Mouse (Mus musculus): ENCODE results near the gene Cnih4. TPM values are rescaled to one million over a fixed set of nuclear protein-coding genes. Genes with fewer than 3 reads are reported as not detected.

The Cnih4 gene
- polyA plus RNA-seq, 1 experiment from 2014 or later: 82.9 TPM

DNA sequence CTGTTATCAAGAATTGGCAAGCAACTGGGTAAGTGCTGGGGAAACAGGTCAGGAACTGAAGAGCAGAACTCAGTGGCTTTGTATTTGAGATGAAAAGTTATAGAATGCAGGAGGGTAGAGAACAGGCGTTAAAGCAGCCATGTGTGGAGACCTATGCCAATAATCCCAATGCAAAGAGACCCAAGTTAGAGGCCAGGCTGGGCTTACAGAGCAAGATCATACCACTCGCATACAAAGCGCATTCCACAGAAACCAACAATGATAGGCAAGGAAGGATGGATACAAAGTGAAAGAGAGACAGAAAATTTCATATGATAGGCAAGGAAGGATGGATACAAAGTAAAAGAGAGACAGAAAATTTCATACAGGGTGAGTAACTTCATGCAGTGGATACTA, 5.9 kb downstream of the Cnih4 start:
- peak overlapping the region; percentile 97; the same call in 1 of the 2 replicates for H3K4me3 ChIP-seq (replicated peaks)
- no peak overlapping the region for H3K9ac ChIP-seq
- 63% methylated on average over 3 of the region's 3 CpGs for WGBS

DNA sequence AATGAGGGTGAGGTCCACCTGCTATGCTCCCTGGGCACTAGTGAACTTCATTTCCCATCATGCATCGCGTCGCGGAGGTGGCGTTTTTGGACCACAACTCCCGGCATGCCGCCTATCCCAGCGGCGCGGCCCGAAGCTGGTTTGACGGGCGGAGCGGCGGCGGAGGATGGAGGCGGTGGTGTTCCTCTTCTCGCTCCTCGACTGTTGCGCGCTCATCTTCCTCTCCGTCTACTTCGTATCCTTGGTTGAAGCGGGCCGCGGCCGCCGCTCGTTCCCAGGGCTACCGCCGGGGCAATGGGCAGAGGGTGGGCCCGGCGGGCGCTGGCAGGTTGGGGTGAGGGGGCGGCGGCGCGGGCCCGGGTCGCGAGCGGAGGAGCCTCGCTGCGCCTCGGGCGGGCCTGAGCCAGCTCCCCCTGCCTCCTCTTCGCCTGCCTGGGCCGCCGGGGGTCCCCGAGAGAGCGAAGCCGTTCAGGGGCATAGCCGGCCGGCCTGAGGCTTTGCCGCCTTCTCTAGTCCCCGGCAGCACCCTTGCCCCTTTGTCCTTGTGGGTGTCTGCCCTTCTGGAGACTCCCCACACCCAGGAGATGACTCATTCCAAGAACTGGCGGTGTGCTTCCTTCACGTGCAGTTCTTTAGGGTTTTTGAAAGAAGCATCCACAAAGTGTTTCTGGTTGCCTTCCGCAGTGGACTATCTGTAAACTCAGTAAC, 6.5 kb downstream of the Cnih4 start:
- Histone ChIP-seq H3K27me3 (no peaks in the 10 kb centered on the region), H3K36me3 (replicated peaks) (peaks cover 16% of the 10 kb centered on the region), H3K27ac (peak overlapping the region; percentile 92), H3K4me3 (replicated peaks) (peak overlapping the region; percentile 97), H3K9me3 (no peaks in the 10 kb centered on the region), H3K4me1 (peaks cover 28% of the 10 kb centered on the region), H3K4me2 (peak overlapping the region; percentile 63), H3K9ac (peak overlapping the region; percentile 94)
- ATAC-seq (ENCODE audit: low FRiP score): peak; percentile 96
- WGBS: under 1% methylated on average over 51 of the region's 59 CpGs

More for the DNA sequence above, 5.9 kb downstream of the Cnih4 start:
- no peak for ATAC-seq (ENCODE audit: low FRiP score)
- Histone ChIP-seq H3K4me2 (no peak overlapping the region), H3K36me3 (replicated peaks) (peaks cover 10% of the 10 kb centered on the region), H3K9me3 (no peaks in the 10 kb centered on the region), H3K27me3 (no peaks in the 10 kb centered on the region), H3K4me1 (peaks cover 32% of the 10 kb centered on the region), H3K27ac (peak overlapping the region; percentile 59; the same call in 1 of the 2 replicates)

DNA sequence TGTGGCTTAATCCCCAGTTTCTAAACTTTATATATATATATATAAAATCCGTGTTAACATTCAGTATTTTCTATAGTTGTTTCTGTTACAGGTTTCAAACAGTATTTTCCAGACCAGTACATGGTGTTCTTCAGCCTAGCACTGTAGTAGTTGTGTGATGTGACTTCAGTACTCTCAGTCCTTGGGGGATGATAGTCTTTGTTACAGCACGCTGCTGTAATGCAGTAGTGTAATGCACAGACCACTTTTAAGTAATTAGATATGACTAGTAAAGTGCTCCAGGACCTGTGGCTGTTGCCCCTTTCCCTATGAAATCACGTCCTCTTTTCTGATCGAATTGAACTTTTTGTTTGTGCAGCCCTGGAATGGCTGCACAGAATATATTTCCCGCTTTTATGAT, 7.0 kb downstream of the Cnih4 start:
- no peak for ATAC-seq (ENCODE audit: low FRiP score)
- H3K36me3 ChIP-seq (replicated peaks): peaks cover 20% of the 10 kb centered on the region
- H3K4me2 ChIP-seq: peak overlapping the region; percentile 63
- H3K27ac ChIP-seq: peak overlapping the region; percentile 92; the same call in 1 of the 2 replicates
- peak overlapping the region; percentile 97 for H3K4me3 ChIP-seq (replicated peaks)
- H3K27me3 ChIP-seq: no peaks in the 10 kb centered on the region
- peaks cover 27% of the 10 kb centered on the region for H3K4me1 ChIP-seq
- WGBS: 37% methylated on average over 5 of the region's 5 CpGs
- H3K9ac ChIP-seq: peak overlapping the region; percentile 94
- H3K9me3 ChIP-seq: no peaks in the 10 kb centered on the region

DNA sequence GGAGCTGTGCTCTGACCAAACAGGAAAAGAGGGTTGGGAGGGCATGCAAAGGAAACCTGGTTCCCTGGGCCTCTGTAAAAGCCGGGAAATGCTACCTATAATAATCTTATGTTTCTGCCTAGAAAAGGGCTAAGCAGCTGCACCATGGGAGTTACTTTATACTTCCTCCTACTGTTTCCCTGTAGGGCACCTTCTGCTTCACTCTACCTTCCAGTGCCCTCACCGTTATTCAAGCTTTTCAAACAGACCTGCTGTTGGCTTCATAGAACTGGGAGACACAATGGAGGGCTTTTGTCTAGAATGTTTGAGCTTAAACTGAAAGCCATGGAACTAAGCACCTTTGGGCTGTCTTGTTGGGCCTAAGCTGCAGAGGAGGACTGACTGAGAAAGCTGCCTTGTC, 23.3 kb downstream of the Cnih4 start:
- no peaks in the 10 kb centered on the region for H3K27me3 ChIP-seq
- H3K36me3 ChIP-seq (replicated peaks): peaks cover 72% of the 10 kb centered on the region
- H3K9ac ChIP-seq: no peak overlapping the region
- no peaks in the 10 kb centered on the region for H3K4me1 ChIP-seq
- H3K9me3 ChIP-seq: no peaks in the 10 kb centered on the region
- no peak overlapping the region for H3K4me3 ChIP-seq (replicated peaks)
- ATAC-seq (ENCODE audit: low FRiP score): no peak
- no peak overlapping the region for H3K4me2 ChIP-seq
- 82% methylated on average over 2 of the region's 2 CpGs for WGBS
- no peak overlapping the region for H3K27ac ChIP-seq

DNA sequence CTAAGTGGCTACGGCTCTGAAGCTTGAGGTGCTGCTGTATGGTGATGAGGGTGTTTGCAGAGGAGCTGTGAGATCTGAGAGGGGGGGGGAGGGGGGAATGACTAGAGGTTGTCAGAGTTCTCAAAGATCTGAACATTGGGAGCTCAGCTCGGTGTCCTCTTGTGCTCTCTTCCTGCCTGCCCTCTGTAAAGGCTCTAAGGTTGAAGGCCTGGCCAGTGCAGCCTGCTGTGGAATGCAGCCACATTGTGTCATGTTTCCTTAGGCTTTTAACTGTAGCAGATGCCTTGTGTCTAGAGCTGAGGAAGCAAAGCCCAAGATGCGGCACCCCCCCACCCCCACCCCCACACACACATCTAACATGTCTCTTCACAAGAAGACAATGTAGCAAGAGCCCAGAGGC, 23.9 kb downstream of the Cnih4 start:
- H3K36me3 ChIP-seq (replicated peaks): peaks cover 67% of the 10 kb centered on the region
- 79% methylated on average over 3 of the region's 3 CpGs for WGBS
- H3K4me3 ChIP-seq (replicated peaks): no peak overlapping the region
- no peak overlapping the region for H3K27ac ChIP-seq
- no peak for ATAC-seq (ENCODE audit: low FRiP score)
- H3K4me1 ChIP-seq: no peaks in the 10 kb centered on the region
- no peaks in the 10 kb centered on the region for H3K9me3 ChIP-seq
- no peaks in the 10 kb centered on the region for H3K27me3 ChIP-seq
- no peak overlapping the region for H3K4me2 ChIP-seq
- H3K9ac ChIP-seq: no peak overlapping the region

DNA sequence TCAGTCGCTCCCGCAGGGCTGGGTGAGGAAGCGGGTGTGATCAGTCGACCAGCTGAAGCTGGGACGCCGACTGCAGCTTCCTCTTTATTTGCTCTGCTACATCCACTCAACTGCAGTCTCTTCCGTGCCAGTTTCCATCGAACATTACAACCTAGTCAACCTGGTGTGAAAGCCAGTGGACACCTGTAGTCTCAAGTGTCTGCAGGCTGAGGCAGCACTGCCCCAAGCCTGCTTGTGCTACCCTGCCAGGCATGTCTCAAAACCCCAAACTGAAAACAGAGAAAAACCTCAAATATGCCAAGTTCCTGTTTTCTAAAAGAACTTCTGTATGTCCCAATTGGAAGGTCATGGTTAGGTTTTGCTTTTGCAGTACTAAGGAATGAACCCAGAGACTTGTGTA, 25.7 kb downstream of the Cnih4 start:
- H3K4me3 ChIP-seq (replicated peaks): no peak overlapping the region
- no peaks in the 10 kb centered on the region for H3K4me1 ChIP-seq
- WGBS: 92% methylated on average over 8 of the region's 8 CpGs
- H3K4me2 ChIP-seq: no peak overlapping the region
- no peak overlapping the region for H3K9ac ChIP-seq
- H3K27ac ChIP-seq: no peak overlapping the region
- no peak for ATAC-seq (ENCODE audit: low FRiP score)
- H3K27me3 ChIP-seq: no peaks in the 10 kb centered on the region
- H3K9me3 ChIP-seq: no peaks in the 10 kb centered on the region
- peaks cover 59% of the 10 kb centered on the region for H3K36me3 ChIP-seq (replicated peaks)

DNA sequence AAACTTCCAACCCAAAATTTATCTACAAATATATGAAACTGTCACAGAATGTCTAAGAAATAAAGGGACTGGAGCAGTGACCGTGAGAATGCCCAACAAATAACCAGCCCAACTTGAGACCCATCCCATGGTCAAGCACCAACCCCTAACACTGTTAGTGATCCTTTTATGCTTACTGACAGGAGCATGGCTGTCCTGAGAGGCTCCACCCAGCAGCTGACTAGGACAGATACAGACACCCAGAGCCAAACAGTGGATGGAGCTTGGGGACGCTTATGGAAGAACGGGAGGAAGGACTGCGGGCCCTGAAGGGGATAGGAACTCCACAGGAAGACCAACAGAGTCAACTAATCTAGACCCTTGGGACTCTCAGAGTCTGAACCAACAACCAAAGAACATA, 44.4 kb downstream of the Cnih4 start:
- Histone ChIP-seq H3K27me3 (no peaks in the 10 kb centered on the region), H3K9ac (no peak overlapping the region), H3K4me2 (no peak overlapping the region), H3K36me3 (replicated peaks) (peaks cover 76% of the 10 kb centered on the region), H3K27ac (no peak overlapping the region), H3K9me3 (no peaks in the 10 kb centered on the region), H3K4me1 (no peaks in the 10 kb centered on the region), H3K4me3 (replicated peaks) (no peak overlapping the region)
- 87% methylated on average over 4 of the region's 4 CpGs for WGBS
- ATAC-seq (ENCODE audit: low FRiP score): no peak

DNA sequence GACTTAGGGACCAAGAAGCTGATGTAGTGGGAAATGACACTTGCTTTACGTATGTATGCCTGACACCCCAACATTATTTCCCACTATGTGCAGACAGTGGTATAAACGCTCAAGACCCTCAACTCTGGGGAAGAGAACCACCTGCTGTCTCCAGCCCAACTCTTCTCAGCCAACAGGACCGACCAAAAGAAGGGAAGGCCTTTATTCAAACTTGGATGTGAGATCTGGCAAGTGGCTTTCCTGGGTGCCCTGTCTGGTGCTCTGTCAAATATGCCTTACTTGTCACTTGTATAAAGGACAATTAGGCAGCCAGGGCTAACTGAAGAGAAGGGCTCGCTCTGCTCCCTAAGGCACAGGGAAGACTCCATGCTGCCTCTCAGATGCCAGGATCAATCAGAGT, 55.0 kb downstream of the Cnih4 start:
- H3K4me2 ChIP-seq: no peak overlapping the region
- no peaks in the 10 kb centered on the region for H3K9me3 ChIP-seq
- ATAC-seq (ENCODE audit: low FRiP score): no peak
- no peak overlapping the region for H3K9ac ChIP-seq
- peaks cover 82% of the 10 kb centered on the region for H3K36me3 ChIP-seq (replicated peaks)
- no peak overlapping the region for H3K4me3 ChIP-seq (replicated peaks)
- H3K4me1 ChIP-seq: no peaks in the 10 kb centered on the region
- no peak overlapping the region for H3K27ac ChIP-seq
- H3K27me3 ChIP-seq: no peaks in the 10 kb centered on the region
- 95% methylated on average over 4 of the region's 4 CpGs for WGBS

DNA sequence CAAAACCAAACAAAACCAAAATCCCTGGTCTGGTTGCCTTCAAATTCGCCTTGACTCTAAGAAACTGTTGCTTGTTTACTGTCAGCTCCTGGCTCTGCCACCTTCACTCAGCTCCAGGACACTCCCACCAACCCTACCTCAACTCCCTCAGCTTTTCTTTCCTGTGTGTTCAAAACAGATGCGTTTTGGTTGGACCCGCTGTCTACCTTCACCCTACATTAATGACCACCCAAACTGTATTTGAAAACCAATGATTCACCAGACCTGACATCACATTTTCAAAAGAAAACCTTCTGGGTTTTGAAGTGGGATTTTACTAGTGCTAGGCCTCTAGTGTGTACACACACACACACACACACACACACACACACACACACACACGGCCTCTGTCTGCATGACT, 65.7 kb downstream of the Cnih4 start:
- Histone ChIP-seq H3K4me1 (peaks cover 24% of the 10 kb centered on the region), H3K4me2 (peak overlapping the region; percentile 91), H3K9me3 (no peaks in the 10 kb centered on the region), H3K36me3 (replicated peaks) (peaks cover 17% of the 10 kb centered on the region), H3K4me3 (replicated peaks) (peak overlapping the region; percentile 100), H3K27me3 (no peaks in the 10 kb centered on the region), H3K9ac (peak overlapping the region; percentile 99), H3K27ac (no peak overlapping the region)
- ATAC-seq (ENCODE audit: low FRiP score): no peak
- 23% methylated on average over 4 of the region's 4 CpGs for WGBS

DNA sequence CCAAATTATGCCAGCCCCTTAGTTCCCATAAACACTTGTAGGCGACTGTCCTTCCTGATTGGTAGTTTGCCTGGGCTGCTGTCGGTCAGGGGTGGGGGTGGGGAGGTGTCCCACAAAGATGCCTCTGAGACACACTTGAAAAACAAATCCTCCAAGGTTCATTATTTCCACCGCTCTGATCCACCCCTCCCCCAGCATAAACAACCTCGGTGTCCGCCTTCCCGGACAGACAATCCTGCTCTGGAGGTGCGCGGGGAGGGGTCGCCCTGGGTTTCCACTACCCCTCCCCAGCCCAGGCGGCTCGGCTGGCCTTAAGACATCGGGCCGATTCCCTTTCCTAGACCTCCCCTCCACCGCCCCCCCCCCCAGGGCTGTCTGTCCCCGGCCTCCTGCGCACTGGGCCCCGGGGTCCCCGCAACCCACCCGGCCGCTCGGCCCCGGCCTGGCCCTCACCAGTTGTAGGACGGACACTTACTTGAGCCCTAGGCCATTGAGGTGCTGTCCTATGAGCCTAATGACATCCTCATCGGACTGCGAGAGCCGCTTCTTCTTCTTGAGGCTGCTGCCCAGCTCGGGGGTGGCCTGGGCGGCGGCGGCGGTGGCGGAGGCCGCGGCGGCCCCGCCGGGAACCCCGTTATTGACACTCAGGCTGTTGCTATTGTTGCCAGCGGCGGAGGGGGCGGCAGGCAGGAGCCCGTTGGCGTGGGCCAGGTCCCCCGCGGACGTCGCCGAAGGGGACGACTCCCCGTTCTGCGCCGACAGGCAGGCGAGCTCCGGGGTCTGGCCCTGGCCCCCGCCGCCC, 66.3 kb downstream of the Cnih4 start:
- no peaks in the 10 kb centered on the region for H3K27me3 ChIP-seq
- H3K36me3 ChIP-seq (replicated peaks): peaks cover 15% of the 10 kb centered on the region
- H3K4me1 ChIP-seq: peaks cover 24% of the 10 kb centered on the region
- WGBS: under 1% methylated on average over 39 of the region's 56 CpGs
- ATAC-seq (ENCODE audit: low FRiP score): peak; percentile 50
- H3K27ac ChIP-seq: peak overlapping the region; percentile 97
- H3K4me3 ChIP-seq (replicated peaks): peak overlapping the region; percentile 100
- H3K4me2 ChIP-seq: peak overlapping the region; percentile 91
- H3K9ac ChIP-seq: peak overlapping the region; percentile 99
- H3K9me3 ChIP-seq: no peaks in the 10 kb centered on the region

DNA sequence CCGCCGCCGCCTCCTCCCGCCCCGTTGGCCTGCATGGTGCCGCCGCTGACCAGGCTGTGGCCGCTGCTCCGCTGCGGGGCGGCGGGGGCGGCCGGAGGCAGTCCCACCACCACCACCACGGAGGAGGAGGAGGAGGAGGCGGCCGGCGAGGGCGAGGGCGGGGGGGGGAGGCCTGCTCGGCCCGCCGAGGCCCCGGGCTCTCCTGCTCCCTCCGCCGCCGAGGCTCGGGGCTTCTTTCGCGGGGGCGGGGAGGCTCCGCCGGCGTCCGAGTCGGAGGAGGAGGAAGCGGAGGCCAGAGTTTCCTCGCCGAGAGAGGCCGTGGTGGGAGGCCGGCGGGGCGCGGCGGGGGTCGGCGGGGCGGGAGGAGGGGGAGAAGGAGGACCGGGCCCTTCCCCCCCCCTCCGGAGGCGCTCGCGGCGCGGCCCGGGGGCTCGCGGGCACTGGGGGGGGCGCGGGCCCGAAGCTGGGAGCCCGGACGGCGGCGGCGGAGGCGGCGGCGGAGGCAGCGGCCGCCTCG, 67.0 kb downstream of the Cnih4 start:
- 1% methylated on average over 16 of the region's 72 CpGs for whole genome bisulfite sequencing

DNA sequence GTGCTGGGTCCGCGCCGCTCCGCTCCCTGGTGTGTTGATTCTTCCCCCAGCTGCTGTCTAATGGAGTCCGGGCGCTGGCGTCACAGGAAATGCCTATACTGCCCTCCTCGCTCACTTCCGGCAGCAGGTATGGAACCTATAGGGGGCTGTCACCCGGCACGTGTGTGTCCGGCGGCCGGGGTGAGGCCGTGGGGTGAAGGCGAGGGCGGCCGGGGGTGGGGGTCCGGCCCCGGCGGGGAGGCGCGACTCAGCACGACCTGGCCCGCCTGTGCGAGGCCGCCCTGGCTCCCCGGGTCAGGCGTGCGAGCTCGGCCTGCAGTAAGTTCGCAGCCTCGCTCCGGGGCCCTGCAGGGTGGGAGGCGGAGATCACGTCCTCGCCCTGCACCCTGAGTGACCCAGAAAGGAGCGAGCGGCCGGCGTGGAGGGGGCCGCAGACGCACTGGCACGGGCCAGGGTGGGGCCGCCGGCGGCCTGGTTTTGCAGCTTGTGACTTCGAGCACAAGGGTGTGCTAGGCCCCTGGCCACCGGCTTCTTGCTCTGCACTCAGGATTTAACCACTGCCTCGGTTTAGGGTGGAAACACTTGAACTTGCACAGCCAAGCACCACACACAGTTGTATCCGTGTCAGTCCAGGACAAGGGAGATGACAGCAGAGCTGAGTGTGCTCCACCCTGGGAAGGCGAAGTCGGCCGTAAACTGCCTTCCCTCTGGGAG, 67.6 kb downstream of the Cnih4 start, which contains the start of gene Wdr26:
Gene Wdr26 (minus strand): TSS at position 82 of the 714 bp plus-strand sequence.
- peak; percentile 96 for ATAC-seq (ENCODE audit: low FRiP score)
- Histone ChIP-seq H3K9me3 (no peaks in the 10 kb centered on the region), H3K4me2 (peak within 1 kb of the TSS; percentile 91), H3K27ac (peak within 1 kb of the TSS; percentile 97), H3K27me3 (no peaks in the 10 kb centered on the region), H3K9ac (peak within 1 kb of the TSS; percentile 99), H3K4me1 (peaks cover 24% of the 10 kb centered on the region), H3K36me3 (replicated peaks) (0 out of 2 replicates have a peak, but pooled peaks cover 5% of the 10 kb centered on the region), H3K4me3 (replicated peaks) (peak within 1 kb of the TSS; percentile 100)
- 2% methylated on average over 40 of the region's 54 CpGs for WGBS

More for the DNA sequence above, 67.0 kb downstream of the Cnih4 start:
- Histone ChIP-seq H3K9ac (peak overlapping the region; percentile 99), H3K4me3 (replicated peaks) (peak overlapping the region; percentile 100), H3K36me3 (replicated peaks) (peaks cover 11% of the 10 kb centered on the region), H3K27ac (peak overlapping the region; percentile 97), H3K9me3 (no peaks in the 10 kb centered on the region), H3K4me1 (peaks cover 24% of the 10 kb centered on the region), H3K4me2 (peak overlapping the region; percentile 91), H3K27me3 (no peaks in the 10 kb centered on the region)
- ATAC-seq (ENCODE audit: low FRiP score): peak; percentile 54

Measured in forebrain, embryonic 12.5 days (tissue).